Mouse (Mus musculus) thymus, adult 2 months (tissue): ENCODE measurements around the gene 4930432K21Rik.

Experiments used
- CTCF ChIP-seq: fragments of 200-500 bp; IDR thresholded peaks from 2 replicates; pipeline ENCODE4 v1.5.1; 2012; ENCODE audit warnings: mild to moderate bottlenecking, control low read depth, low read length, moderate library complexity, borderline replicate concordance; ENCODE audit not compliant: control insufficient read depth, poor library complexity, insufficient read depth; ENCODE audit errors: extremely low read depth
- POLR2A ChIP-seq: fragments of 200-500 bp; IDR thresholded peaks from 2 replicates; pipeline ENCODE4 v1.6.1; 2012; ENCODE audit warnings: mild to moderate bottlenecking, low read length, control low read depth, moderate library complexity; ENCODE audit not compliant: control insufficient read depth, poor library complexity, insufficient read depth; ENCODE audit errors: extremely low read depth

GRCm38 (mm10) chr8:84213277-84213676 is 65.5 kb downstream of the 4930432K21Rik start:
- TF ChIP-seq POLR2A (no peak), CTCF (no peak)
